Mouse (Mus musculus) R1 (cell line): ENCODE results near the gene Dll4.

Experiments
- DNase-seq: peaks from one replicate; pipeline ENCODE4 v3.0.0-alpha.2; 2018; ENCODE audit warnings: low read depth, low spot score

The Dll4 gene

GRCm38 (mm10) chr2:119325568-119326143 lies at the start of gene Dll4:
Gene Dll4, plus strand, starts transcription at chr2:119325784.
- peak; percentile 77 for DNase-seq

- DNase-seq, result peak; percentile 89
Measured at GRCm38 (mm10) chr2:119276926-119277325, 48.7 kb upstream of the Dll4 start.

GRCm38 (mm10) chr2:119277810-119278209 lies 47.8 kb upstream of the Dll4 start:
- DNase-seq, result peak; percentile 61

- DNase-seq, result no peak
Measured at GRCm38 (mm10) chr2:119281899-119282565, 43.6 kb upstream of the Dll4 start.

- DNase-seq, result no peak
Measured at GRCm38 (mm10) chr2:119287372-119287771, 38.2 kb upstream of the Dll4 start.

- DNase-seq, result peak; percentile 98
Measured at GRCm38 (mm10) chr2:119288270-119288882, 37.2 kb upstream of the Dll4 start, which contains the start of gene Vps18. Gene Vps18, plus strand, starts transcription at chr2:119288740.

- no peak for DNase-seq
Measured at GRCm38 (mm10) chr2:119289014-119289416, 36.6 kb upstream of the Dll4 start.

GRCm38 (mm10) chr2:119292281-119292680 lies 33.3 kb upstream of the Dll4 start:
- DNase-seq, result no peak

GRCm38 (mm10) chr2:119292852-119293251 lies 32.7 kb upstream of the Dll4 start:
- DNase-seq, result no peak

- DNase-seq, result no peak
Measured at GRCm38 (mm10) chr2:119293311-119293710, 32.3 kb upstream of the Dll4 start.

GRCm38 (mm10) chr2:119293776-119294390 lies 31.7 kb upstream of the Dll4 start:
- no peak for DNase-seq

GRCm38 (mm10) chr2:119294411-119294810 lies 31.2 kb upstream of the Dll4 start:
- DNase-seq, result no peak

GRCm38 (mm10) chr2:119296756-119297155 lies 28.8 kb upstream of the Dll4 start:
- DNase-seq, result no peak

- no peak for DNase-seq
Measured at GRCm38 (mm10) chr2:119297506-119297905, 28.1 kb upstream of the Dll4 start.

- DNase-seq, result peak; percentile 70
Measured at GRCm38 (mm10) chr2:119298330-119298729, 27.3 kb upstream of the Dll4 start.

- no peak for DNase-seq
Measured at GRCm38 (mm10) chr2:119298839-119299238, 26.7 kb upstream of the Dll4 start.

- DNase-seq, result peak; percentile 93
Measured at GRCm38 (mm10) chr2:119299981-119300818, 25.4 kb upstream of the Dll4 start.

GRCm38 (mm10) chr2:119300819-119301493 lies 24.6 kb upstream of the Dll4 start:
- DNase-seq, result no peak

- no peak for DNase-seq
Measured at GRCm38 (mm10) chr2:119302876-119303275, 22.7 kb upstream of the Dll4 start.

- no peak for DNase-seq
Measured at GRCm38 (mm10) chr2:119304391-119304790, 21.2 kb upstream of the Dll4 start.

GRCm38 (mm10) chr2:119304798-119305208 lies 20.8 kb upstream of the Dll4 start:
- peak; percentile 88 for DNase-seq
